Mouse (Mus musculus): ENCODE results near the gene Trpv4. TPM values are rescaled to one million over a fixed set of nuclear protein-coding genes. Genes with fewer than 3 reads are reported as not detected.

The Trpv4 gene
- polyA plus RNA-seq (2014; fragmentation: Nextera tagmentation; extraction: Ambion mirVana), result 0.87 and 0.97 TPM in 2 replicates

- Histone ChIP-seq H3K27ac (ENCODE audit: low read depth, low read length) (no peak within 1 kb of the TSS), H3K4me3 (ENCODE audit: low read depth, low read length) (peak within 1 kb of the TSS; percentile 52), H3K4me2 (peak within 1 kb of the TSS; percentile 93), H3K9me3 (replicated peaks; ENCODE audit: control insufficient read depth, low read length) (no peaks in the 10 kb centered on the region), H3K9ac (ENCODE audit: low read depth, low read length) (peak within 1 kb of the TSS; percentile 64), H3K36me3 (ENCODE audit: control insufficient read depth, insufficient read depth, low read length) (no peaks in the 10 kb centered on the region), H3K4me1 (ENCODE audit: control insufficient read depth, insufficient read depth, low read length) (peaks cover 10% of the 10 kb centered on the region; the same call in 1 of the 2 replicates), H3K27me3 (ENCODE audit: control insufficient read depth, insufficient read depth, low read length) (peaks cover 58% of the 10 kb centered on the region)
- WGBS (ENCODE audit: insufficient replicate concordance), result under 1% methylated on average over 31 of the region's 47 CpGs
- no peak for ATAC-seq (replicated peaks; ENCODE audit: insufficient number of reproducible peaks, low FRiP score, low TSS enrichment)
Measured at GRCm38 (mm10) chr5:114658255-114658654, at the start of gene Trpv4. TSS of gene Trpv4 (minus strand) at chr5:114658421.

- Histone ChIP-seq H3K4me3 (ENCODE audit: low read depth, low read length) (peak within 1 kb of the TSS; percentile 88), H3K9me3 (replicated peaks; ENCODE audit: control insufficient read depth, low read length) (no peaks in the 10 kb centered on the region), H3K9ac (ENCODE audit: low read depth, low read length) (peak within 1 kb of the TSS; percentile 79), H3K27me3 (ENCODE audit: control insufficient read depth, insufficient read depth, low read length) (no peaks in the 10 kb centered on the region), H3K4me1 (ENCODE audit: control insufficient read depth, insufficient read depth, low read length) (peaks cover 9% of the 10 kb centered on the region), H3K27ac (ENCODE audit: low read depth, low read length) (no peak within 1 kb of the TSS), H3K36me3 (ENCODE audit: control insufficient read depth, insufficient read depth, low read length) (peaks cover 8% of the 10 kb centered on the region), H3K4me2 (peak within 1 kb of the TSS; percentile 85)
- WGBS (ENCODE audit: insufficient replicate concordance), result 3% methylated on average over 49 of the region's 49 CpGs
- peak; percentile 65 for ATAC-seq (replicated peaks; ENCODE audit: insufficient number of reproducible peaks, low FRiP score, low TSS enrichment)
Measured at GRCm38 (mm10) chr5:114707265-114708068, 49.2 kb upstream of the Trpv4 start, which contains the start of gene Tchp. TSS of gene Tchp (plus strand) at chr5:114707760.

DNA sequence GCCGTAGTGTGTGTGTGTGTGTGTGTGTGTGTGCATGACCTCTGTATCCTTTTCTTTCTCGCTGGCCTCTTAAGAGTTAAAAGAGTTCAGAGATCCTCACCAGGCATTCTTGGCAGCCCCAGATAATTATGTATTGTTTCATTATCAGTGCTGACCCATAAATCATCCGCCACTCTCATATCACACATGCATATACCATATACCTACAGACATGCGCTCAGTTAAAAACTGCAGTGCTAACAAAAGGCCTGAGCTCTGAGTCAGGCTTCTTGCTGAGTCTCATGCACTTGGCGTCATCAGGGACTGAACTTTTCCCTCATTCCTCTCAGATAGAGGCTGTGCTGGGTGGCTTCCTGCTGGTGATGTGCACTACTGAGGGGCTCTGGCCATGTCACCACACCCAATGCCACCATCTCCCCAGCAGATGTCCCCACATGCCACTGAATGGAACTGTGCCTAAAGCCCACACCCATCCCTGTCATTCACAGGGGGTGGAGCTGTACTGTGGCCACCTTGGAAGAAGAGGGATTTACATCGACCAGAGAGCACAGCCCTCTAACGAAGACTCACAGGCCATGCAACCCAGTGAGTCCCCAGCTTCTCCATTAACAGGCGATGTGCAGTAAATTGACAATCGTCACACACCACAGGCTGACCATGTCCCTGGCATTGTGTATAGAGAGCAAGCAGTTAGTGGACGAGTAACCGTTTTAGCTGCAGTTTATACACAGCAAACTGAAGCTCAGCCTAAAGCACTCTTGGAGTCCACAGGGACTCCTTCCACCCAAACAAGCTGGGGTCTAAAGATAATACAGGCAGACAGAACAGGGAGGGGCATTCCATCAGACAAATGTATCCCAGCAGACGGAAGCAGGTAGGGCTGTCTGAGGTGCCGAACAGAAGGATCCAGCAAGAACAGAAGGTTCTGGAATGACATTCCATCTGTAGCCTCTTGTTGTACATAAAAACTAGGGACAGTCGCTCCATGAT is 44.5 kb upstream of the Trpv4 start:
- H3K9me3 ChIP-seq (replicated peaks; ENCODE audit: control insufficient read depth, low read length), result no peaks in the 10 kb centered on the region
- WGBS (ENCODE audit: insufficient replicate concordance), result 55% methylated on average over 14 of the region's 14 CpGs
- H3K9ac ChIP-seq (ENCODE audit: low read depth, low read length), result no peak overlapping the region
- no peak overlapping the region for H3K4me2 ChIP-seq
- H3K36me3 ChIP-seq (ENCODE audit: control insufficient read depth, insufficient read depth, low read length), result no peaks in the 10 kb centered on the region
- H3K27me3 ChIP-seq (ENCODE audit: control insufficient read depth, insufficient read depth, low read length), result no peaks in the 10 kb centered on the region; the same call in 1 of the 2 replicates
- H3K4me3 ChIP-seq (ENCODE audit: low read depth, low read length), result no peak overlapping the region
- no peaks in the 10 kb centered on the region; the same call in 1 of the 2 replicates for H3K4me1 ChIP-seq (ENCODE audit: control insufficient read depth, insufficient read depth, low read length)
- no peak for ATAC-seq (replicated peaks; ENCODE audit: insufficient number of reproducible peaks, low FRiP score, low TSS enrichment)
- no peak overlapping the region for H3K27ac ChIP-seq (ENCODE audit: low read depth, low read length)

GRCm38 (mm10) chr5:114699015-114699414 is 40.8 kb upstream of the Trpv4 start:
- 53% methylated on average over 7 of the region's 7 CpGs for WGBS (ENCODE audit: insufficient replicate concordance)

GRCm38 (mm10) chr5:114698044-114698746 is 40.0 kb upstream of the Trpv4 start:
- H3K36me3 ChIP-seq (ENCODE audit: control insufficient read depth, insufficient read depth, low read length), result no peaks in the 10 kb centered on the region
- no peaks in the 10 kb centered on the region; the same call in 1 of the 2 replicates for H3K4me1 ChIP-seq (ENCODE audit: control insufficient read depth, insufficient read depth, low read length)
- no peak overlapping the region for H3K27ac ChIP-seq (ENCODE audit: low read depth, low read length)
- H3K9ac ChIP-seq (ENCODE audit: low read depth, low read length), result no peak overlapping the region
- no peaks in the 10 kb centered on the region; the same call in 1 of the 2 replicates for H3K27me3 ChIP-seq (ENCODE audit: control insufficient read depth, insufficient read depth, low read length)
- H3K9me3 ChIP-seq (replicated peaks; ENCODE audit: control insufficient read depth, low read length), result no peaks in the 10 kb centered on the region
- 84% methylated on average over 19 of the region's 19 CpGs for WGBS (ENCODE audit: insufficient replicate concordance)
- ATAC-seq (replicated peaks; ENCODE audit: insufficient number of reproducible peaks, low FRiP score, low TSS enrichment), result no peak
- no peak overlapping the region for H3K4me2 ChIP-seq
- H3K4me3 ChIP-seq (ENCODE audit: low read depth, low read length), result no peak overlapping the region

More at GRCm38 (mm10) chr5:114699015-114699414, 40.8 kb upstream of the Trpv4 start:
- Histone ChIP-seq H3K4me1 (ENCODE audit: control insufficient read depth, insufficient read depth, low read length) (no peaks in the 10 kb centered on the region; the same call in 1 of the 2 replicates), H3K27ac (ENCODE audit: low read depth, low read length) (no peak overlapping the region), H3K4me3 (ENCODE audit: low read depth, low read length) (no peak overlapping the region), H3K36me3 (ENCODE audit: control insufficient read depth, insufficient read depth, low read length) (no peaks in the 10 kb centered on the region), H3K9me3 (replicated peaks; ENCODE audit: control insufficient read depth, low read length) (no peaks in the 10 kb centered on the region), H3K4me2 (no peak overlapping the region), H3K27me3 (ENCODE audit: control insufficient read depth, insufficient read depth, low read length) (no peaks in the 10 kb centered on the region; the same call in 1 of the 2 replicates), H3K9ac (ENCODE audit: low read depth, low read length) (no peak overlapping the region)
- ATAC-seq (replicated peaks; ENCODE audit: insufficient number of reproducible peaks, low FRiP score, low TSS enrichment), result no peak

- no peak for ATAC-seq (replicated peaks; ENCODE audit: insufficient number of reproducible peaks, low FRiP score, low TSS enrichment)
- H3K9ac ChIP-seq (ENCODE audit: low read depth, low read length), result no peak overlapping the region
- H3K4me2 ChIP-seq, result no peak overlapping the region
- H3K4me3 ChIP-seq (ENCODE audit: low read depth, low read length), result no peak overlapping the region
- 76% methylated on average over 17 of the region's 17 CpGs for WGBS (ENCODE audit: insufficient replicate concordance)
- no peaks in the 10 kb centered on the region for H3K9me3 ChIP-seq (replicated peaks; ENCODE audit: control insufficient read depth, low read length)
- no peaks in the 10 kb centered on the region for H3K4me1 ChIP-seq (ENCODE audit: control insufficient read depth, insufficient read depth, low read length)
- H3K36me3 ChIP-seq (ENCODE audit: control insufficient read depth, insufficient read depth, low read length), result no peaks in the 10 kb centered on the region
- H3K27ac ChIP-seq (ENCODE audit: low read depth, low read length), result no peak overlapping the region
- no peaks in the 10 kb centered on the region; the same call in 1 of the 2 replicates for H3K27me3 ChIP-seq (ENCODE audit: control insufficient read depth, insufficient read depth, low read length)
Measured at GRCm38 (mm10) chr5:114696939-114697338, 38.7 kb upstream of the Trpv4 start.

DNA sequence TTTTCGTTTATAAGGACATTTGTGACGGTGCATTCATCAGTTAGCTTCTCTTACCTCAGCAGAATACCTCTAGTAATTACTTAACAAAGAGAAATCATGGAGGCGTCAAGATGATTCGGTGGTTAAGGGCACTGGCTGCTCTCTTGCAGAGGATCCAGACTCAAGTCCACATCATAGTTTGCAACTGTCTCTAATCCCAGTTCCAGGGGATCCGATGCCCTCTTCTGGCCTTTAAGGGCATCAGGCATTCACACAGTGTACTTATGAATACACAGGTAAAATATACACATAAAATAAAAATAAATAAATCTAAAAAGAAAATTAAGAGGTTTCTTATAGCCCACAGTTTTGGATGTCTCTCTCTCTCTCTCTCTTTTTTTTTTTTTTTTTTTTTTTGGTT is 37.6 kb upstream of the Trpv4 start:
- no peaks in the 10 kb centered on the region; the same call in 1 of the 2 replicates for H3K27me3 ChIP-seq (ENCODE audit: control insufficient read depth, insufficient read depth, low read length)
- no peak overlapping the region for H3K4me2 ChIP-seq
- no peaks in the 10 kb centered on the region for H3K9me3 ChIP-seq (replicated peaks; ENCODE audit: control insufficient read depth, low read length)
- H3K27ac ChIP-seq (ENCODE audit: low read depth, low read length), result no peak overlapping the region
- no peak overlapping the region for H3K4me3 ChIP-seq (ENCODE audit: low read depth, low read length)
- H3K4me1 ChIP-seq (ENCODE audit: control insufficient read depth, insufficient read depth, low read length), result peaks cover 4% of the 10 kb centered on the region
- ATAC-seq (replicated peaks; ENCODE audit: insufficient number of reproducible peaks, low FRiP score, low TSS enrichment), result no peak
- H3K9ac ChIP-seq (ENCODE audit: low read depth, low read length), result no peak overlapping the region
- WGBS (ENCODE audit: insufficient replicate concordance), result 66% methylated on average over 5 of the region's 5 CpGs
- H3K36me3 ChIP-seq (ENCODE audit: control insufficient read depth, insufficient read depth, low read length), result no peaks in the 10 kb centered on the region
